7 mouse cellular contexts compared by ENCODE assay signal in genomic region chr5:103927429-103928195, GRCm38 (mm10). TPM values are rescaled to one million over a fixed set of nuclear protein-coding genes. Genes with fewer than 3 reads are reported as not detected.
DNase-seq lines count a peak whose midpoint lies in the region; ATAC-seq and TF ChIP-seq lines count a peak whose summit lies in the region.

No protein-coding gene starts in this region.

- peak; percentile 96 for DNase-seq in adrenal gland, postnatal 10 days
- DNase-seq in embryonic facial prominence, embryonic 10.5 days (ENCODE audit: low spot score) = peak; percentile 90
- peak; percentile 92 for DNase-seq in left cerebral cortex, postnatal 4 days

- no peaks in the 10 kb centered on the region for H3K9me3 ChIP-seq in embryonic facial prominence, embryonic 10.5 days
- no peaks in the 10 kb centered on the region for H3K9me3 ChIP-seq in intestine, postnatal 0 days (ENCODE audit: control insufficient read depth)
- H3K9me3 ChIP-seq in midbrain, embryonic 12.5 days = no peaks in the 10 kb centered on the region

- intact Hi-C loops in left cerebral cortex, postnatal 4 days (cut with DNase I) = loop anchor here (5.0 to 10.0 kb wide), 2 partner anchors 70 to 583 kb away; no protein-coding TSS in a partner anchor

- TF ChIP-seq POLR2A in small intestine, adult 2 months (IDR thresholded peaks at IDR 0.05; ENCODE audit: low read depth, low read length) = no peak

- peak; percentile 88 for ATAC-seq in granulocyte monocyte progenitor cell, adult 5-6 weeks (replicated peaks; ENCODE audit: poor library complexity, severe bottlenecking)
- ATAC-seq in intestine, postnatal 0 days = peak; percentile 49; the same call in 1 of the 2 replicates
- ATAC-seq in midbrain, embryonic 12.5 days (ENCODE audit: low FRiP score, low read depth) = peak; percentile 54; the same call in 1 of the 2 replicates

- peak overlapping the region; percentile 40 for H3K4me3 ChIP-seq in embryonic facial prominence, embryonic 10.5 days
- H3K4me3 ChIP-seq in intestine, postnatal 0 days (ENCODE audit: low read depth, low read length) = peak overlapping the region; percentile 21
- 0 out of 2 replicates have a peak overlapping the region, but pooled peaks have one; percentile 3 for H3K4me3 ChIP-seq in midbrain, embryonic 12.5 days
- peak overlapping the region; percentile 46 for H3K4me3 ChIP-seq in small intestine, adult 2 months (ENCODE audit: low read depth, low read length)

- no peaks in the 10 kb centered on the region for H3K27me3 ChIP-seq in embryonic facial prominence, embryonic 10.5 days (replicated peaks; ENCODE audit: low read depth, poor library complexity, severe bottlenecking)
- H3K27me3 ChIP-seq in intestine, postnatal 0 days (replicated peaks; ENCODE audit: control insufficient read depth, insufficient read depth, low read length) = peaks cover 5% of the 10 kb centered on the region; the same call in 1 of the 2 replicates
- no peaks in the 10 kb centered on the region for H3K27me3 ChIP-seq in midbrain, embryonic 12.5 days
- H3K27me3 ChIP-seq in small intestine, adult 2 months (ENCODE audit: control insufficient read depth, insufficient read depth, low read length) = no peaks in the 10 kb centered on the region

- H3K4me1 ChIP-seq in embryonic facial prominence, embryonic 10.5 days = peaks cover 4% of the 10 kb centered on the region; the same call in 1 of the 2 replicates
- H3K4me1 ChIP-seq in intestine, postnatal 0 days (replicated peaks; ENCODE audit: control insufficient read depth, insufficient read depth, low read length) = no peaks in the 10 kb centered on the region
- no peaks in the 10 kb centered on the region for H3K4me1 ChIP-seq in midbrain, embryonic 12.5 days
- no peaks in the 10 kb centered on the region for H3K4me1 ChIP-seq in small intestine, adult 2 months (ENCODE audit: control insufficient read depth, insufficient read depth, insufficient read length, low read length)

- no peaks in the 10 kb centered on the region for H3K36me3 ChIP-seq in embryonic facial prominence, embryonic 10.5 days (replicated peaks)
- H3K36me3 ChIP-seq in intestine, postnatal 0 days (ENCODE audit: control insufficient read depth, insufficient read depth) = no peaks in the 10 kb centered on the region
- H3K36me3 ChIP-seq in midbrain, embryonic 12.5 days = no peaks in the 10 kb centered on the region
- no peaks in the 10 kb centered on the region for H3K36me3 ChIP-seq in small intestine, adult 2 months (ENCODE audit: control insufficient read depth, insufficient read depth, low read length)

- peak; percentile 92 for TF ChIP-seq CTCF in intestine, postnatal 0 days (IDR thresholded peaks at IDR 0.05; ENCODE audit: low read depth)
- peak; percentile 45; the same call in 1 of the 2 replicates for TF ChIP-seq CTCF in small intestine, adult 2 months (IDR thresholded peaks at IDR 0.05; ENCODE audit: extremely low read depth, insufficient read length, insufficient replicate concordance, low read depth, low read length)

- peak overlapping the region; percentile 62 for H3K4me2 ChIP-seq in intestine, postnatal 0 days (replicated peaks; ENCODE audit: low read depth)
- peak overlapping the region; percentile 43 for H3K4me2 ChIP-seq in midbrain, embryonic 12.5 days (replicated peaks)

- peak overlapping the region; percentile 49 for H3K27ac ChIP-seq in embryonic facial prominence, embryonic 10.5 days (replicated peaks)
- no peak overlapping the region for H3K27ac ChIP-seq in intestine, postnatal 0 days (ENCODE audit: low read depth, low read length)
- H3K27ac ChIP-seq in midbrain, embryonic 12.5 days (replicated peaks) = no peak overlapping the region
- no peak overlapping the region for H3K27ac ChIP-seq in small intestine, adult 2 months (ENCODE audit: insufficient read depth, low read depth, low read length)

- 31% methylated on average over 27 of the region's 27 CpGs for WGBS in embryonic facial prominence, embryonic 10.5 days
- WGBS in intestine, postnatal 0 days = 24% methylated on average over 27 of the region's 27 CpGs
- WGBS in midbrain, embryonic 12.5 days = 31% methylated on average over 27 of the region's 27 CpGs
- WGBS in small intestine, adult 2 months = 7% methylated on average over 27 of the region's 27 CpGs

- no peak overlapping the region for H3K9ac ChIP-seq in intestine, postnatal 0 days (ENCODE audit: low read depth, low read length)
- no peak overlapping the region for H3K9ac ChIP-seq in midbrain, embryonic 12.5 days (replicated peaks)

RNA-seq across cellular contexts. Expression of gene Klhl8, which starts 16.6 kb away (rescaled TPM):
- total RNA-seq in adrenal gland, postnatal 10 days (2021) = 10 to 100 TPM; 12.0 to 15.7 TPM
- polyA plus RNA-seq in embryonic facial prominence, embryonic 10.5 days (2016; fragmentation: Nextera tagmentation; extraction: Ambion mirVana) = 11.9 and 12.1 TPM in 2 replicates
- 1.9 and 2.5 TPM in 2 replicates for total RNA-seq in granulocyte monocyte progenitor cell, adult 5-6 weeks (2014; fragmentation: Nextera tagmentation)
- total RNA-seq in granulocyte monocyte progenitor cell, adult 5-6 weeks (2017) = 3.5 and 4.1 TPM in 2 replicates
- polyA plus RNA-seq in intestine, postnatal 0 days (2015; fragmentation: Nextera tagmentation; extraction: Ambion mirVana) = 4.3 and 4.6 TPM in 2 replicates
- total RNA-seq in left cerebral cortex, postnatal 4 days (2021) = 10 to 100 TPM; 46.0 to 46.4 TPM
- 16.8 and 18.3 TPM in 2 replicates for polyA plus RNA-seq in midbrain, embryonic 12.5 days (2016; fragmentation: Nextera tagmentation; extraction: Ambion mirVana)
- 0.84 and 0.96 TPM in 2 replicates for polyA plus RNA-seq in small intestine, adult 2 months (2012; rRNA removed)

RNA-seq across cellular contexts. Expression of gene Hsd17b13, which starts 49.6 kb away (rescaled TPM):
- 100 to 1,000 TPM in 1 of 2 experiments, 10 to 100 TPM in 1; 59.3 to 169 TPM for total RNA-seq in adrenal gland, postnatal 10 days (2021)
- not detected in 2 replicates for polyA plus RNA-seq in embryonic facial prominence, embryonic 10.5 days (2016; fragmentation: Nextera tagmentation; extraction: Ambion mirVana)
- total RNA-seq in granulocyte monocyte progenitor cell, adult 5-6 weeks (2014; fragmentation: Nextera tagmentation) = not detected in 2 replicates
- total RNA-seq in granulocyte monocyte progenitor cell, adult 5-6 weeks (2017) = not detected in 2 replicates
- polyA plus RNA-seq in intestine, postnatal 0 days (2015; fragmentation: Nextera tagmentation; extraction: Ambion mirVana) = 76.5 and 78.0 TPM in 2 replicates
- not detected for total RNA-seq in left cerebral cortex, postnatal 4 days (2021)
- not detected in 2 replicates for polyA plus RNA-seq in midbrain, embryonic 12.5 days (2016; fragmentation: Nextera tagmentation; extraction: Ambion mirVana)
- polyA plus RNA-seq in small intestine, adult 2 months (2012; rRNA removed) = 5.7 and 6.0 TPM in 2 replicates

Comparison
In these comparisons a context has a peak if more than half of its experiments do, and no peak if none do; other contexts are left out.
1. RNA of gene Hsd17b13, which starts 49.6 kb away (polyA plus RNA-seq): 76.5 to 78.0 TPM in intestine, postnatal 0 days; 5.7 to 6.0 TPM in small intestine, adult 2 months, not detected in midbrain, embryonic 12.5 days and not detected in embryonic facial prominence, embryonic 10.5 days; every median in the first group is over 10 times any median in the second.
2. Peak in every context shown above with its lines, with median percentiles within 50 percentile points of each other: DNase-seq, H3K4me3 ChIP-seq and ATAC-seq.